Mouse (Mus musculus) ES-E14 (cell line): ENCODE results near the gene Myl6b.

Experiments
- HCFC1 ChIP-seq: IDR thresholded peaks from 2 replicates; pipeline ENCODE4 v1.6.1; 2012; ENCODE audit warnings: low read length, inconsistent platforms, borderline replicate concordance; ENCODE audit not compliant: insufficient read depth
- ZNF384 ChIP-seq: IDR thresholded peaks from 2 replicates; pipeline ENCODE4 v1.6.1; 2012; ENCODE audit warnings: low read depth, low read length, inconsistent platforms

- TF ChIP-seq HCFC1: no peak
- TF ChIP-seq ZNF384: no peak
Measured at GRCm38 (mm10) chr10:128544151-128544657, 45.7 kb upstream of the Myl6b start.
